Mouse (Mus musculus) heart, adult 2 months (tissue): ENCODE measurements around the gene Frmd8.

Source experiments
- CTCF ChIP-seq: fragments of 200-600 bp; IDR thresholded peaks from 2 replicates; pipeline ENCODE4 v1.8.1; 2022; ENCODE audit warnings: antibody characterized with exemption, mild to moderate bottlenecking, moderate library complexity
- POLR2A ChIP-seq: fragments of 200-500 bp; IDR thresholded peaks from 2 replicates; pipeline ENCODE4 v1.6.1; 2011; ENCODE audit warnings: mild to moderate bottlenecking, low read depth, low read length, control low read depth; ENCODE audit not compliant: insufficient read depth

DNA sequence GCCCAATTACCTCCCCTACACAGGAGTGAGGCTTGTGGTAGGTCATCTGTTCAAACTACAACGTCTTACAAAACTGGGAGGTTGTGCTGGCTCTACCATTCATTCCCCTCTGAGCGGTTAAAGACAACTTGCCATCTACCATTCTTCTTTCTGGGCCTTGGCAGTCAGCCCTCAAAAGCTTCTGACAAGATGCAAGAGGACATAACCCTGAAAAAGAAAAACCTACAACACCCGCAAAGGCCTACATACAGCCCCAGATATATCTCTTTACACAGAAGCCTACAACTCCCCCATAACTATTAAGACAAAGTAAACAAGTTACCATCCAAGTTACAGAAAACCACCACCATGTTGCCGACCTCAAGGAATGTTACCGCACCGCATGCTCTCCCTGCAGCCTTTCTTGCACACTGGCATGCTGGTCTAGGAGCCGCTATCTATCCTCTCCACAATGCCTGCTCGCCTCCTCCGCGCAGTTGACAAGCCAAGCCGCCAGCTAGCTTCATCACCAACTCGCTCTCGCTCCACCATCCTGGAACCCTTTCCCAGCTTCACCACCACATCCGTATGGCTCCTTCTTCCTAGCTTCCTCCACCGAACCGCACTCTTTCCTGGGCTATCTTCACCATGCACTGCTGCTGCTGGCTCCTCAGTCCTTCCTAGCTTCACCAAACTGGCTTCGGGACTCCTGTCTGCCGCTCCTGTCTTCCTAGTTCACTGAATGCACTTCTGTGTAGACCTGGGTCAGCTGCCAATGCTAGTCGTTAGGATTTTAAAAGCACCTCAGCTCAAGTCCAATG, 74.2 kb downstream of the Frmd8 start:
- TF ChIP-seq POLR2A (peak; percentile 86), CTCF (no peak)
